Mouse (Mus musculus) c-Kit-negative CD71-positive TER-119-positive erythroid progenitor cells, embryonic 14.5 days (primary cell): Measurements from ENCODE around the gene Eif4h.
A peak's percentile ranks its signal among the peaks of the same experiment; 100 is the strongest.

Experiments used
- DNase-seq: peaks from one replicate; pipeline ENCODE4 v3.0.0-alpha.2; 2013; ENCODE audit warnings: low read depth, low spot score

The Eif4h gene

DNA sequence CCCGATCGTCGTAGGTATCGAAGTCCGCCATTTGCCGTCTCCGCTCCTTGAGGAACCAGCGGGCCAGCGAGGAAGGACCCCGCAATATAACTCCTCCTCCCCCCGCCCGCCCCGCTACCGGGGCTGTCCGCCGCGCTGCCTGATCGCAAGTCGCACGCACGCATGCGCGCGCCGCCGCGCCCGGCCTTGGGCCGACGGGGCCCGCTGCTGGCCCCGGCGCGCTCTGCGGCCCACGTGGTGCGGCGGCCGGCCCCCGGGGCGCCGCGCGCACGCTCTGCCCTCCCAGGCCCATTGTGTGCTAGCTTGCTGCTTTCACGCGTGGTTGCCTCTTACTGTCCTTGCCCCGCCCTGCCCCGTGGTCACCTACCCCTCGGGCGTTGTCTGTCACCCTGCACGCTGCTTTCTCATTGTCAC lies at the start of gene Eif4h:
Eif4h (minus strand) TSS at position 222 of the 414 bp plus-strand sequence.
- DNase-seq, result peak; percentile 89

DNA sequence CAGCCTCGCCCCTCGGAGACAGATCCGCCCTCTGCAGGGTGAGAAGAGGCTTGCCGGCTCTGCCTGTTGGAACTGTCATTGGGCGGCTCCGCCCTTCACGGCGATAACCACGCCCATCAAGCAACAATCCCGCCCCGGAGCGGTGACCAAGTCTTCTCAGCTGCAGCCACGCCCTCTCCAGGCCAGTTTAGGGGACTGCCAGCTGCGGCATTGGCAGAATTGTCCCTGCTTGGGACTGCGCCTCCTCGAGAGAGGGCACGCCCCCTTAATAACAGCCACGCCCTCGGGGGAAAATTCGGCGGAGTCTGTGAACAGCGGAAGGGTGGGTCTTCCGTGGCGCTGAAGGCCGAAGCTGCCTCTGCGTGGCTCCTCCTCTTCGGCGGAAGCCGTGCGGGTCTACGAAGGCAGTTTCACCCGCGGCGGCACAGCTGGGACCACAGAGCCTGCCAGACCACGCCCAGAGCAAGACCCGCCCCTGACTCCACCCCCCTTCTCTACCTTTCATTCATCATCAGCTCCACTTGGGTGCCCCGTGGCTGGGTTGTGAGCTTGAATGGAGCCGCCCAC lies 49.5 kb upstream of the Eif4h start:
- DNase-seq, result peak; percentile 98

DNA sequence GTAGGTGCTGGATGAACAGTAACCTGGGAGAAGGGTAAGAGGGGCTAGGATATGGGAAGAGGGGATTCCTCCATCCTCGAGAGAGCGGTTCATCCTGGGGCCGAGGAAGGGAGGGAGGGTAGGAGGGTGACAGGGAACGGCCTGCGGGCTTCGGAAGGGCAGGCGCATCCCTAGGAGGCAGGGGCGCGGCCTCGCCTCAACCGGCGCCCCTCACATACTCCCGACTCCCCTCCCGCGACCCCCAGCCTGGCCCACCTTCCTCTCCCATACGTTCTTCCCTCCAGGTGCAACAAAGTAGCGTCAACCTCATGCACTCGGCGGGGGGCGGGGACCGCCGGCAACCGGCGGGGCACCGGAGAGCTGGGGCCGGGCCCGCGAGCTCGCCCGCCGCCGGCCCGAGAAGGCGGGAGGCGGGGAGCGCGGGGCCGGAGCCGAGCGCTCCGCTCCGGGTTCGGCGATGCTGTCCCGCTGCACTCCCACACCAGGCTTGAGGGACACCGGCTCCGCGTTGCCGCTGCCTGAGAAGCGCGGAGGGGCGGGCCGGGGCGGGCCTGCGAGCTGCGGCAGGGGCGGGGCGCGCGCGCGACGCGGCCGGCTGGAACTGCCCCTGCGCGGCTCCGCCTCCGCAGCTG lies 48.9 kb upstream of the Eif4h start, which contains the start of gene Limk1:
Limk1 (minus strand) TSS at position 513 of the 632 bp plus-strand sequence.
- no peak for DNase-seq

DNA sequence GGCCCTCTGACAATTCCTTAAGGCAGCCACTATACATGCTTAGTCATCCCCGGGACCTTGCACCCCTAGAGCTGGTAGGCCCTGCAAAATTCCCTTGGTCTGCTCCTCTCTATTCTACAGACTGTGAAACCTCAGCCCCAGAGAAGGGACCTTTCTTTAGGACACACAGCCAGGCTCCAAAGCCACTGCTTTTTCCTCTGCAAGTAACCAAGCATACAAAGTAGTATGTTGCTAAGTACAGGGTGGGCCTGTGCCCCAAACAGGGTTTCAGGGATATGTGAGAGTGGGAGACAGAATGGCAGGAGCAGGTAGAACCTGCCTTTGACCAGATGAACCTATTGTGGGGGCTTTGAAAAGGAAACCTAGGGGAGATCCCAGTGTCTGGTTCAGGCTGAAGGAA lies 47.9 kb upstream of the Eif4h start:
- no peak for DNase-seq

DNA sequence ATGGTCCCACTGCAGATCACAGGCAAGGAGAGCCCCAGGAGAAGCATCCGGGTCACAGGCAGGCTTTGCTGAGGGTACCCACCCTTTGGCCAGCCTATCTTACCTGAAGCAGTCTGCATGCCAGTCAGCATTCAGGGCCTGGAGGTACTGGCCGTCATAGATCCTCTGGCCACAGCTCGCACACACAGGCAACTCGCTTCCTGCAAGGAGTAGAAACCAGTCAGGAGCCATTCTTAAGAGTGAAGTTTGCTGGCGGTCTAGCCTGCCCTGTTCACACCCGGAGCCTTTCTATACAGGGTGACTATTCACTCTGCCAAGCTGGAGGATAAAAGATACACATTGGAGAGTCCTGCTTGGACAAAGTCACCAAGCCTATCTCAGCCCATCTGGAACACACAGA lies 47.3 kb upstream of the Eif4h start:
- DNase-seq, result no peak

DNA sequence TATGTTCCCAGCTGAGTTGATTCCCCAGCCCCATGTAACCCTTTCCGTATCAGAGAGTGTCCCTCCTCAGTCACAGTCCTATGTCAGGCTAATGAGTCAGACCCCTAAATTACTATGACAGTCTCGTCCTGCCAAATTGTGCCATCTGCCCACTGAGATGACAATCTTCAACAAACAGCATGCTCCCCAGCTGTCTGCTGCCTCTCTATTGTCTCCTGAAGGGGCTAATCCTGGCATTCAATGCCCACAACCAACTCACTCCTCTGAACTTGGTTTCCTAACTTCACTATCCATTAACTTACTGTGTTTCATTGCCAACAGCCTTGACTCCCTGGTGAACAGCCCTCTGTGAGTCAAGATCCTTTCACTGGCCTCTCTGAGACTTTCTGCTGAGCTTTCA lies 45.1 kb upstream of the Eif4h start:
- DNase-seq, result no peak

DNA sequence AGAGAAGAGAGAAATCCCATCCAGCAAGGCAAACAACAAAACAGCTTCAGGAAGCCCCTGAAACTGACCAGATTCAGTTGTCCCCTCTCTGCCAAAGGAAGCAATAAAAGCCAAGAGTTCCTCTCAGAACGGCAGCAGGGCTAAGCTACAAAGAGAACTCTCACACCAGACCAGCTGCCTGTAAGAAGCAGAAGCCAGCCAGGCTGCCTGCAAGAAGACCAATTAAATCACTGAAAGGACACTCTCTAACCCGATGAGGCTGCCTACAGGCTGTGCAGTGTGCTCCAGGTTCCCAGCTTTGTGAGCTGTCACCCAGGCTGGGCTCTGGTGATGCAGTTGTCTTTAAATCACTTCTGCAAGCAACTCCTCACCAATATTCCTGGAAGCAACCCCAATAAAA lies 44.5 kb upstream of the Eif4h start:
- no peak for DNase-seq

DNA sequence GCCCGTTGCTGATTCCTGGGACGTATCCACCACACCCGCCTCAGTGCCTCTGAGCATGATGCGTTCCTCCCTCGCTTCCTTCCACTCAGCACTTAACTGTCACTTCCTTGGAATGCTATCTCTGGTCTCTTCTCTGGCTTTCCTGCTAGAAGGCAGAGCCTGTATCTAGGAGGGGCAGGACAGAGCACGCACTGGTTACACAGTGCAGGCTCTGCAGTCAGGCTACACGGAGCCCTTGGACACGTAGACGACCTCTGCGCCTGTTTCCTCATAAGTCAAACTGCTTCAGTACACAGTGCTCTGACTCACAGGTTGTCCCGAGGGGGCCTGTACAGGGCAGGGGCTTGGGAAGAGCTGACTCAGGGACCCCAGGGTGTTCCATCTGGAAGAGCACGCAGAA lies 40.9 kb upstream of the Eif4h start:
- DNase-seq, result no peak

DNA sequence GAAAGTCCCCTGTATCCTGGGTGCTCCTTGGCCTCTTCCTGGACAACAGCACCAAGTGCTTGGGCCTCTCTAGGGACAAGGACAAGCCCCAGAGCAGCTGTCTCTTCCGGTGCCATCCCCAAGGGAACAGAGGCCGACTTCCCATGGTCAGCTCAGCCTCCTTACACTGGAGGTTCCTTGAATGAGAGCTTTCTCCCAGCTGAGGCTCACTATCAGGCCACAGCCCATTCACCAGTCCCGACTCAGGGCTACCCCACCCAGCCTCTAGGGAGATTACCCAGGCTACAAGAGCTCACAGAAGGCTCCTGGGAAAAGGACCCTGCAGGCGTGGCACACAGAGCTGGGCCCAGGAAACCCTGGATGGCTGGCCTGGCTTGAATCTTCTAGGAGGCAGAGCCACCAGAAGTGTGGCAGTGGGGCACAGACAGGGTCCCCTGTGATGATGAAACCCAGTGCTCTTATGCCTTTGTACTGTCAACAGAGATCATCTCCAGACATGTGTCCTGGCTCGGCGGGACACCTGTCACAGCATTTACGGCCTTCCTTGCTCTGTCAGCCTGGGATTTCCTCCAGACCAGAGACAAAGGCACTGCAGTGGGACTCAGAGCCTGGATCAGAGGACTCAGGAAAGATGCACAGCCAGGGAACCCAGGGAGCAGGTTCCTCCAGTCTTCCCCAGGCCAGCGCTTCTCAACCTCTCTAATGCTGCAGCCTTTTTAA lies 39.7 kb upstream of the Eif4h start:
- DNase-seq, result no peak

DNA sequence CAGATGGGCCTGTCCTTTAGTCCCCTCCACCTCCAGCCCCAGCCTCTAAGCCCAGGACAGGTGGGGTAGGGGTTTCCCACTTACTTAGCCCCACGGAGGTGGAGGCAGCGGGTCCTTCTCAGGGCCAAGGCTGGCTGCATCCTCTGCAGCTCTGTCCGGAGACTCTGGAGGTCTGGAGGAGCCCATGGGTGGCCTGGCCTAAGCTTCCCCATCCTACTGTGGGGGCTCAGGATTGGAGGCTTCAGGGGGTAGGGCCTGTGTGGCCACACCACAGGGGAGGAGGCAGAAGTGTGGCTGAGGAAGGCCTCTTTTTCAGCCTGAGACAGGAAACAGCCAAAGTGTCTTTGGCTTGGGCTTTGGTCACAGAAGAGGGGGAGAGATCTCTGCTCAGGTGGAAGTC lies 38.7 kb upstream of the Eif4h start:
- DNase-seq, result no peak

DNA sequence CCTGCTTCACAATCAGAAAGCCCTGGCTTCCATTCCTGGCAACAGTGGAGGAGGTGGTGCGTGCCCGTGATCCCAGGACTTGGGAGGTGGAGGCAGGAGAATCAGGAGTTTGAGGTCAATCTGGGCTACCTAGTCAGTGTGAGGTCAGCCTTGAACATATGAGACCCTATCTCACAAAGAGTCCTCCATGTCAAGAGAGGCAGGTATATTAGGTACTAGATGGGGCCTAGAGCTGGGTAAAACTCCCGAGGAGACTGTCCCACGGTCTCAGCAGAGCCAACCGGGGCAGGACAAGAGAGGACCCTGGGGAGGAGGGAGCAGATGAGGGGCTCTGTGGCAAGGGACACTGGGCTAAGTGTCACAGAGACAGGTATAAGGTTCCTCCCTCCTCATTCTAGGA lies 38.2 kb upstream of the Eif4h start:
- no peak for DNase-seq

DNA sequence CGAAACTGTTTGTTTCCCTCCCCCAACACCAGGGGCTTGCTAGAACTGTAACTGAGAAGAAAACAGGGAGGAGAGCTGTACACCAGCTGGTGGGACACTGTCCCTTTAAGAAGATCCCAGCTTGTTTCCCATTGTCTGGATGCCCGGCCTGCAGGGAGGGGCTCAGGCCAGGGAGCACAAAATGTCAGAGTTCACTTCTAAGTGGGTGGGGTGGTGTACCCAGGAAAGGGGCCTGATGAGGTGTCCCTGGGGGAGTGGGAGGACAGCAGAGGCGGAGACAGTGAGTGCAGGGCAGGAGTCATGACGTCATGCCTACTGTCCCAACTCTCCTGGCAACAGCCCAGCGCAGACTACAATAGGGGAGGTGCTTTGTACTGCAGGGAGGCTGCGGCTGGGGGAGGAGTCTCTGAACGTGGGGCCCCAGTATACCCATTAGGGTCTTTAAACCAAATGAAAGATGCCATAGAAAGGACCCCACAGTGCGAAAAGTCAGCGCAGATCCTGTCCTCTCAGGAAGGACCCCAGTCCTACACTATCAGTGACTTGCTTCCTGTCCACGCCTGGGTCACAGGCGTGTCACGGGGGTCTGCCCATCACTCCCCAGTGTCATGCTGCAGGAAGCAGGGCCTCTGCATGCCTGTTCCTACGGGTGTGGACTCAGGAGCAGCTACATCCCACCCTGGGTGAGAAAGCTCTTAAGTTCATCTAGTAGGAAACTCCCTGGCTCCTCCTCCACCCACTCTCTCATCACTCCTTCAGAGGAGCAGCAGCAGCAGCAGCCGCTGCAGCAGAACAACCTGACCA lies 36.9 kb upstream of the Eif4h start:
- no peak for DNase-seq

DNA sequence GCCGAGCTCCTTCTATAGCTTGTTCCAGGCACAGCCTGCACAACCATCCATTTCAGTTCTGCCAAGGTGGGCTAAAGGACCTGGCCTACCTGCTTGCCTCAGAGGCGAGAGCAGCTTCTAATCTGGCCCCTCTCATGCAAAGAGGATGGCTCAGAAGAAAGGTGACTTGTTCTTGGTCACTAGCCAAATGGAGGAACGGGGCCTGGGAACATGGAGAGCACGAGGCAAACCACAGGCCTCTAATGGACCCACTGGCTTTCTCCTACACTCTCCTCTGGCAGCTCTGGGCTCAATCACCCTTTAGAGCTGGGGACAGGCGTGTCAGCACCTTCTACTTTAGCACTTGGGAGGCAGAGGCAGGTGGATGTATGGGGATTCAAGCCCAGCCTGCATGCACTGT lies 35.7 kb upstream of the Eif4h start:
- DNase-seq, result no peak

DNA sequence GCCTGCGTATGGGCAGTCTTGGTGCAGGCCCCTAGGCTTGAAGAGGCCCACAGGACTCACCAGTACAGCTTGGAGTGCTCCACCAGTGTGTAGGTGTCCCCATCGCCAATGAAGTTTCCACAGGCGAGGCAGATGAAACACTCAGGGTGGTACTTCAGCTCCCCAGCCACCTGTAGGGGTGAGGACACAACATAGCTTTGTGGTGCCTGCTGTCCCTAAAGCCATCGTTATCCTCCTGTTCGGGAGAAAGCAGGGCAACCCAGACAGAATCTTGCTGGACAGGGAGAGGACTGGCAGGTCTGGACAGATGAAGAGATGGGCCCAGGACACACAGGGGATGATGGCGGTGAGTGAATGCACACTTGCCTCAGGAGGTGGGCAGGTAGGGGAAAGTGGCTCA lies 33.3 kb upstream of the Eif4h start:
- no peak for DNase-seq

DNA sequence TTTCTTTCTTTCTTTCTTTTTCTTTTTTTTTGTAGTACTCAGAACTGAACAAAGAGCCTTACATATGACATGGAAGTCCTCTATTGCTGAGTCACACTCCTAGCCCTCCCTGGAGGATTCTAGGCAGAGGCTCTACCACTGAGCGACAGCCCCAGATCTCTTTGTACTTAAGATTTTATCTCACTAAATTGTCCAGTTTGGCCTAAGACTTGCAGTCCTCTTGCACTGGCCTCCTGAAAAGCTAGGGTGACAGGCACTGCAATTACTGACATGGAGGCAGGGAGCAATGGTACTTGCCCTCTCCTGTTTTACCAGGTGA lies 32.9 kb upstream of the Eif4h start:
- no peak for DNase-seq

DNA sequence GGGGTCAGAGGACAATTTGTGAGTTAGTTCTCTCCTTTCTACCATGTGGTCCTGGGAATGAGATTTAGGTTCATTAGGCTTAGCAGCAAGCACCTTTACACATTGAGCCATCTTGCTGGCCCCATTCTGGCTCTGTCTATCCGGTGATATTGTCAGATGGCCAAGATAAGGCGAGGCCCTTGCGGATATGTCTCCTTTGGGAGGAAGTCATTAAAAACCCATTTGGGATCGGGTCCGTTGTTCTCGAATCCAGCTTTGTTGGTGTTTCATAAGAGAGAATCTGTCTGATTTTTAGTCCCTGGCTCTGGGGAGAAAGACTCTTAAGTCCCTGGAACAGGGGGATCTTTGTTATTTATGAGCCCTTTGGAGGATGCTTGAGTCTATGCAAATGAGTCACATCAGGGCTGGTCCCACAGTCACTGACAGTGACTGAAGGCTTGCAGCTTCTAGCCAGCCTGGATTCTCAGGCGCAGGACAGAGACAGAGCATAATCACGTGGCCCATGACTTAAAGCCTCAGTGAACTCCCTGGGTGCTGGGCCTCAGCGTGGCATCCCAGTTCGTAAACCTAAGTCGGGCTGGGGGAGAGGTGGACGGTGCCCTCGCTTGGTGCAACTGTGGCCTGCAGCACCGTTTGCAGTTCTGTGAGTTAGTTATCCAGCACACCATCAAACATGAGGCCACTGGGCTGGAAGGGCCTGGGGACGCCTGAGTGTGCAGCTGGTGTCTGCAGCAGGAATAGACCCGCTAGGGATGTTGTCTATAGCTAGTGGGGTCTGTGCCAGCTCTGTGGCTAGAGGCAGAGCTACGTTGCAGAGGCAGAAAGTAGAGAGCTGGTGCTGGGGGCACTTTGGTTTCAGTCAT lies 32.3 kb upstream of the Eif4h start:
- DNase-seq, result no peak

DNA sequence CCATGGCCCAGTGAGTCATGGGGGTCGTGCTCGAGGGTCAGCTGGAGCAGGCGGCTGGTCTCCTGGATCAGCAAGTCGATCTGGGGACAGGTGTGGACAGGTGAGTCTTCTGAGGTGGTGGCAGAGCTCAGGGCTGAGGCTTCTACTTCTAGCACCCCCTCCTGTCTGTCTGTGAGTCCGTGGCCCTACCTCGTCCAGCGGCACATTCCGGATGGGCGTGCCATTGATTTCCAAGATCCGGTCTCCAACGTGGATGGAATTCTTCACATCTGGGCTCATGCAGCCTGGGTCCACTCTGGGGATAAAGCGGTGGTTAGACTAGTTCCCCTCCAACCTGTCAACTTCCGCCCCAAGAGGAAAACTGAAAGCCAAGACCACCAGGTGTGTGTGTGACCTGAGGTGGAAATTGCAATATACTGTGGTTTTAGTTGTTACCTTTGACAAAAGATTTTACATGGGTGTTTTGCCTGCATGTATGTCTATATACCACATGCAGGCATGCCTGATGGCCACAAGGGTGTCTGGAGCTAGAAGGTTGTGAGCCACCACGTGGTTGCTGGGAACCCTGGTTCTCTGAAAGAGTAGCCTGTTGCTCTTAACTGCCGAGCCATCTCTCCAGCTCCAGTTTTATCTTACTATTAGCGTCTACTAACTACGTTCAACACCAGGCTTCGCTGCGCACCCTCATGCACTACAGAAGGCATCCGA lies 29.9 kb upstream of the Eif4h start:
- no peak for DNase-seq

DNA sequence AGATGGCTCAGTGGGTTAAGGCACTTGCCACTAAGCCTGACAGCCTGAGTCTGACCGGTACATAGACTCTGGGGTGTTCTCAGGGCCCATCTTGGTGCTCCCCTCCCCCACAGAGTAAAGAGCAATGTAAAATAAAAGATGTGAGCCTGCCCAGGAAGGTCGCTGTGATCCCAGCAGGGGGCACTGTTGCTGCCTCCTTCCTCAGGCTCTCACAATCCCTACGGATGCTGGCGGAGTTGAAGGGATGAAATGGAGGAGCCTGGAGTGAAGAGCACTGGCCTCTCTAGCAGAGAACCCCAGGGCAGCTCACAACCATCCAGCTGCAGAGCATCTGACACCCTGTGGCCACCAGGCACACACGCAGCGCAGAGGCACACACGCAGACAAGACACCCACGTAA lies 29.2 kb upstream of the Eif4h start:
- DNase-seq, result no peak

DNA sequence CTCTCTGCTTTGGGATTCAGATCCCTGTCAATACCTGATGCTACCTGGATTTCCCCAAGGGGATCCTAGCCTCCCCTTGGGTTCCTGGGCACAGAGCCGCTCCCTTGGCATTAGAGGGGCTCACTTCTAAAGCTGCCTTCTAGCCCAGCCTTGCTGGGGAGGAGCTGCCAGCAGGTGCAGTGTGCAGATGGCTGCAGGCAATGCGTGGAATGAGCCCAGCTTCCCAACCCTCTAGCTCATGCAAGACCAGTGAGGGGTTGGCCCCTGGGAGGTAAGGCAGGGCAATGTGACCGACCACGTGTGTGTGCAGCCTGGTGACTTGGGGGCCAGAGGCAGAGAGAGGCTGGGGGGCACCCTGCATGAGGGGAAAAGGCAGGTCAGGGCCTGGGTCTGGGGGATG lies 17.4 kb upstream of the Eif4h start:
- DNase-seq, result no peak

DNA sequence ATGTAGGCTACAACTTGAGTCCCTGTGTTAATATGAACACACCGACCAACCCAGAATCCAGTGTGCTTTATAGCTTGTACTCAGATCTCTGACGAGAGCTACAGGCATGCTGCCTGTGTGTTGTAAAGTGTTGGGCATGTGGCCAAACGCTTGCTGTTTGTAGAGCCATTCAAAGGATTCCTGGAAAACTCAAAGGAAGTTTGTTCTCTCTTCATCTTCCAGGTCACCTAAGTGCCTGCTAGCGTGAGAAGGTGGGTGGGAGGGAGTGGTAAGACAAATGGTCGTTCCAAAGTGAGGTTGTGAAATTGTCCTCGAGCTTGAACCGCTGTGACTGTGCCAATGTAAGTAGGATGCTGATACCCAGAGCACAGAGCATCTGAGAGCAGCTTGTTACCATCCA lies 12.7 kb upstream of the Eif4h start:
- DNase-seq, result no peak

DNA sequence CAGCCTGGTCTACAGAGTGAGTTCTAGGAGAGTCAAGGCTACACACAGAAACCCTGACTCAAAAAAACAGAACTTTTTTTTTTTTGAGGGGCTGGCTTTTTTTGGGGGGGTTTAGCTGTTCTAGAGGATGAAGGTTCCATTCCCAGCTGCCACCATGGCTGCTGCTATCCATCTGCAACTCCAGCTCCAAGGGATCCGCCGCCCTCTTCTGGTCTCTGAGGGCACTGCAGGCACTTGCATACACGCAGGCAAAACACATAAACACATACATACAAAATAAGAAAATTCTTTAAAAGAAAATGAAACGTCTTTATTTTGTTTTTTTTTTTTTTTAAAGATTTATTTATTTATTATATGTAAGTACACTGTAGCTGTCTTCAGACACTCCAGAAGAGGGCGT lies 11.6 kb upstream of the Eif4h start:
- peak; percentile 48 for DNase-seq
